ENCODE assay signal across 25 mouse cellular contexts in the genomic region with DNA sequence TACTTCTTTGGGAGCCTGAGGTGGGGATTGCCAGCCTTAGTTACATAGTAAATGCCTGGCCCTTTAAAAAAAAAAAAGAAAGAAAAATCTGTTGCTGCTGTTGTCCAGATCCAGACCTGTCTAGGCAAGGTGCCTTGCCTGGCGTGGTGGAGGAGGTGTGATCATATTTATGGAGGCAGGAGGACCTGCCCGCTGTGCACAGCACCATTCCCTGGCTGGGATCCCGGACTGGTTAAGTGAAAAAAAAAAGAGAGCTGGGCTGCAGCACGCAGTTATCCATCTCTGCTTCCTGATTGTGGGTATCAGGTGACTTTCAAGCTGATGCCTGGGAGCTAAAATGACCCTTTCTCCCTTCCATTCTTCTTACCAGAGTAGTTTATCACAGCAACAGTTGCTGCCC. TPM values are rescaled to one million over a fixed set of nuclear protein-coding genes. Genes with fewer than 3 reads are reported as not detected.
DNase-seq lines count a peak whose midpoint lies in the region; ATAC-seq and TF ChIP-seq lines count a peak whose summit lies in the region.
"Had no signal": no experiment of that assay in that cellular context is flagged by ENCODE, and none has a peak within 500 bp of the region (broad histone marks: within the 10 kb centered on the region; RNA-seq: fewer than 3 reads in every experiment).

No protein-coding gene starts in this region.

- DNase-seq in embryonic facial prominence, embryonic 14.5 days (ENCODE audit: low spot score) = peak; percentile 33
- DNase-seq in embryonic facial prominence, embryonic 10.5 days (ENCODE audit: low spot score) = no peak
- peak; percentile 60 for DNase-seq in MN1 (ENCODE audit: low spot score)
- peak; percentile 81 for DNase-seq in cerebellum, adult 9-10 months
- DNase-seq in heart, adult 2 months = no peak
- no peak for DNase-seq in layer of hippocampus, postnatal 10 days (ENCODE audit: low spot score in 2 of 2)
- DNase-seq in hindbrain, embryonic 14.5 days (ENCODE audit: low spot score) = no peak
- DNase-seq: adrenal gland, adult 8-10 months; gastrocnemius, postnatal 14 days; heart, postnatal 10 days; kidney, adult 11 months; lung, adult 18-20 months; right cerebral cortex, postnatal 14 days had no signal

- H3K9me3 ChIP-seq in embryonic facial prominence, embryonic 14.5 days (ENCODE audit: control insufficient read depth, low read length) = no peaks in the 10 kb centered on the region
- H3K9me3 ChIP-seq in embryonic facial prominence, embryonic 10.5 days = no peaks in the 10 kb centered on the region
- H3K9me3 ChIP-seq in liver, embryonic 12.5 days (replicated peaks) = no peaks in the 10 kb centered on the region
- H3K9me3 ChIP-seq in hindbrain, embryonic 14.5 days (ENCODE audit: control insufficient read depth, low read length) = no peaks in the 10 kb centered on the region
- H3K9me3 ChIP-seq: forebrain, embryonic 12.5 days; neural tube, embryonic 12.5 days had no signal

- no peak for TF ChIP-seq EP300 in heart, adult 2 months (IDR thresholded peaks at IDR 0.05; ENCODE audit: insufficient read depth, low read depth, low read length)

- 41% methylated on average over 4 of the region's 4 CpGs for WGBS in embryonic facial prominence, embryonic 14.5 days
- WGBS in embryonic facial prominence, embryonic 10.5 days = 91% methylated on average over 4 of the region's 4 CpGs
- WGBS in liver, embryonic 12.5 days (ENCODE audit: insufficient replicate concordance) = 71% methylated on average over 4 of the region's 4 CpGs
- 29% methylated on average over 4 of the region's 4 CpGs for WGBS in heart, adult 2 months
- WGBS in hindbrain, embryonic 14.5 days = 82% methylated on average over 4 of the region's 4 CpGs

- no peaks in the 10 kb centered on the region for H3K79me2 ChIP-seq in heart, adult 2 months (replicated peaks; ENCODE audit: control insufficient read depth, insufficient read depth, low read length)

- H3K27ac ChIP-seq in embryonic facial prominence, embryonic 14.5 days (replicated peaks; ENCODE audit: low read depth, low read length) = no peak overlapping the region
- H3K27ac ChIP-seq in embryonic facial prominence, embryonic 10.5 days (replicated peaks) = no peak overlapping the region
- peak overlapping the region; percentile 97; the same call in 1 of the 2 replicates for H3K27ac ChIP-seq in liver, embryonic 12.5 days
- H3K27ac ChIP-seq in heart, adult 2 months = no peak overlapping the region
- H3K27ac ChIP-seq in hindbrain, embryonic 14.5 days = no peak overlapping the region
- H3K27ac ChIP-seq: forebrain, embryonic 12.5 days; hindbrain, postnatal 0 days; neural tube, embryonic 12.5 days had no signal

- no peak overlapping the region for H3K4me3 ChIP-seq in embryonic facial prominence, embryonic 14.5 days (ENCODE audit: low read depth, low read length)
- no peak overlapping the region for H3K4me3 ChIP-seq in embryonic facial prominence, embryonic 10.5 days
- no peak overlapping the region for H3K4me3 ChIP-seq in liver, embryonic 12.5 days
- H3K4me3 ChIP-seq in heart, adult 2 months = no peak overlapping the region
- H3K4me3 ChIP-seq in hindbrain, embryonic 14.5 days (replicated peaks; ENCODE audit: low read length) = no peak overlapping the region
- H3K4me3 ChIP-seq: forebrain, embryonic 12.5 days; neural tube, embryonic 12.5 days had no signal

- TF ChIP-seq CTCF in heart, adult 2 months (IDR thresholded peaks at IDR 0.05) = no peak

- intact Hi-C loops in heart, adult 2 months (cut with DNase I) = no loop called here

- no peaks in the 10 kb centered on the region for H3K27me3 ChIP-seq in embryonic facial prominence, embryonic 14.5 days (replicated peaks; ENCODE audit: control insufficient read depth, insufficient read depth, low read length)
- no peaks in the 10 kb centered on the region for H3K27me3 ChIP-seq in embryonic facial prominence, embryonic 10.5 days (replicated peaks; ENCODE audit: low read depth, poor library complexity, severe bottlenecking)
- H3K27me3 ChIP-seq in liver, embryonic 12.5 days (replicated peaks) = no peaks in the 10 kb centered on the region
- H3K27me3 ChIP-seq in heart, adult 2 months (ENCODE audit: control insufficient read depth, insufficient read depth, low read length) = no peaks in the 10 kb centered on the region
- no peaks in the 10 kb centered on the region for H3K27me3 ChIP-seq in hindbrain, embryonic 14.5 days (ENCODE audit: control insufficient read depth, insufficient read depth, low read length)
- H3K27me3 ChIP-seq: CH12.LX; forebrain, embryonic 12.5 days; neural tube, embryonic 12.5 days had no signal

- H3K36me3 ChIP-seq in embryonic facial prominence, embryonic 14.5 days (ENCODE audit: control insufficient read depth, insufficient read depth, low read length) = peaks cover 33% of the 10 kb centered on the region
- H3K36me3 ChIP-seq in embryonic facial prominence, embryonic 10.5 days (replicated peaks) = peaks cover 55% of the 10 kb centered on the region
- peaks cover 62% of the 10 kb centered on the region for H3K36me3 ChIP-seq in liver, embryonic 12.5 days
- H3K36me3 ChIP-seq in heart, adult 2 months (ENCODE audit: control insufficient read depth, insufficient read depth, low read length) = no peaks in the 10 kb centered on the region
- peaks cover 46% of the 10 kb centered on the region for H3K36me3 ChIP-seq in hindbrain, embryonic 14.5 days (replicated peaks; ENCODE audit: control insufficient read depth, insufficient read depth)

- no peak overlapping the region for H3K4me2 ChIP-seq in embryonic facial prominence, embryonic 14.5 days (ENCODE audit: low read depth, low read length)
- H3K4me2 ChIP-seq in liver, embryonic 12.5 days = no peak overlapping the region; the same call in 1 of the 2 replicates
- H3K4me2 ChIP-seq in hindbrain, embryonic 14.5 days (replicated peaks) = no peak overlapping the region
- H3K4me2 ChIP-seq: forebrain, embryonic 12.5 days; midbrain, embryonic 11.5 days; neural tube, embryonic 12.5 days had no signal

- 0 out of 2 replicates have a peak, but pooled peaks have one; percentile 19 for ATAC-seq in embryonic facial prominence, embryonic 14.5 days (ENCODE audit: low read depth)
- no peak for ATAC-seq in liver, embryonic 12.5 days
- no peak for ATAC-seq in hindbrain, embryonic 14.5 days (ENCODE audit: low FRiP score)
- ATAC-seq: hindbrain, postnatal 0 days had no signal

- no peak for TF ChIP-seq POLR2A in heart, adult 2 months (IDR thresholded peaks at IDR 0.05; ENCODE audit: insufficient read depth, low read depth, low read length)

- H3K9ac ChIP-seq in embryonic facial prominence, embryonic 14.5 days (ENCODE audit: low read depth, low read length) = no peak overlapping the region
- peak overlapping the region; percentile 76 for H3K9ac ChIP-seq in liver, embryonic 12.5 days
- H3K9ac ChIP-seq in heart, adult 2 months (ENCODE audit: low read depth, low read length) = no peak overlapping the region
- H3K9ac ChIP-seq in hindbrain, embryonic 14.5 days = no peak overlapping the region
- H3K9ac ChIP-seq: forebrain, embryonic 12.5 days; neural tube, embryonic 12.5 days had no signal

- H3K4me1 ChIP-seq in embryonic facial prominence, embryonic 14.5 days (ENCODE audit: control insufficient read depth, insufficient read depth, low read length) = no peaks in the 10 kb centered on the region
- H3K4me1 ChIP-seq in embryonic facial prominence, embryonic 10.5 days = no peaks in the 10 kb centered on the region
- peaks cover 71% of the 10 kb centered on the region for H3K4me1 ChIP-seq in liver, embryonic 12.5 days
- H3K4me1 ChIP-seq in heart, adult 2 months (ENCODE audit: control insufficient read depth, insufficient read depth, low read length) = no peaks in the 10 kb centered on the region
- no peaks in the 10 kb centered on the region for H3K4me1 ChIP-seq in hindbrain, embryonic 14.5 days (replicated peaks; ENCODE audit: control insufficient read depth, insufficient read depth, low read length)
- H3K4me1 ChIP-seq: forebrain, embryonic 12.5 days; neural tube, embryonic 12.5 days had no signal

RNA-seq across cellular contexts. Expression of a gene that starts 4.5 kb away (rescaled TPM):
- polyA plus RNA-seq in embryonic facial prominence, embryonic 14.5 days (2014; fragmentation: Nextera tagmentation; extraction: Ambion mirVana) = not detected in 2 replicates
- polyA plus RNA-seq in embryonic facial prominence, embryonic 10.5 days (2016; fragmentation: Nextera tagmentation; extraction: Ambion mirVana) = not detected in 2 replicates
- not detected in 2 replicates for polyA plus RNA-seq in liver, embryonic 12.5 days (2016; fragmentation: Nextera tagmentation; extraction: Ambion mirVana)
- not detected for total RNA-seq in heart, adult 2 months (2021)
- polyA plus RNA-seq in heart, adult 2 months (2012; rRNA removed) = 0.39 TPM in 1 of 2 replicates, not detected in the other
- not detected for total RNA-seq in layer of hippocampus, postnatal 10 days (2021)
- polyA plus RNA-seq in hindbrain, embryonic 14.5 days (2014; fragmentation: Nextera tagmentation; extraction: Ambion mirVana) = 0.35 TPM in 1 of 2 replicates, not detected in the other
- total RNA-seq: adrenal gland, adult 8-10 months; CH12.LX; gastrocnemius, postnatal 14 days; heart, postnatal 10 days; hindbrain, postnatal 0 days; layer of hippocampus, postnatal 25 days; left cerebral cortex, postnatal 14 days; monocyte, adult 5-6 weeks had no signal
- polyA plus RNA-seq: brain, embryonic 14.5 days; forebrain, embryonic 12.5 days; frontal cortex, adult 2 months; hindbrain, postnatal 0 days; midbrain, embryonic 11.5 days; neural tube, embryonic 12.5 days; stomach, embryonic 16.5 days had no signal

RNA-seq across cellular contexts. Expression of a gene that starts 13.1 kb away (rescaled TPM):
- 29.2 and 32.1 TPM in 2 replicates for polyA plus RNA-seq in embryonic facial prominence, embryonic 14.5 days (2014; fragmentation: Nextera tagmentation; extraction: Ambion mirVana)
- polyA plus RNA-seq in embryonic facial prominence, embryonic 10.5 days (2016; fragmentation: Nextera tagmentation; extraction: Ambion mirVana) = 168 and 176 TPM in 2 replicates
- polyA plus RNA-seq in liver, embryonic 12.5 days (2016; fragmentation: Nextera tagmentation; extraction: Ambion mirVana) = 55.7 and 56.5 TPM in 2 replicates
- 10 to 100 TPM; 15.2 to 18.3 TPM for total RNA-seq in heart, adult 2 months (2021)
- polyA plus RNA-seq in heart, adult 2 months (2012; rRNA removed) = 27.1 and 30.5 TPM in 2 replicates
- total RNA-seq in layer of hippocampus, postnatal 10 days (2021) = 10 to 100 TPM; 21.8 to 22.1 TPM
- polyA plus RNA-seq in hindbrain, embryonic 14.5 days (2014; fragmentation: Nextera tagmentation; extraction: Ambion mirVana) = 57.0 and 58.8 TPM in 2 replicates

RNA-seq across cellular contexts. Expression of a gene that starts 47.6 kb away (rescaled TPM):
- polyA plus RNA-seq in embryonic facial prominence, embryonic 14.5 days (2014; fragmentation: Nextera tagmentation; extraction: Ambion mirVana) = 11.4 and 14.1 TPM in 2 replicates
- polyA plus RNA-seq in embryonic facial prominence, embryonic 10.5 days (2016; fragmentation: Nextera tagmentation; extraction: Ambion mirVana) = 23.5 and 25.4 TPM in 2 replicates
- 12.9 and 14.2 TPM in 2 replicates for polyA plus RNA-seq in liver, embryonic 12.5 days (2016; fragmentation: Nextera tagmentation; extraction: Ambion mirVana)
- 10 to 100 TPM; 17.2 to 19.1 TPM for total RNA-seq in heart, adult 2 months (2021)
- polyA plus RNA-seq in heart, adult 2 months (2012; rRNA removed) = 13.7 and 20.0 TPM in 2 replicates
- total RNA-seq in layer of hippocampus, postnatal 10 days (2021) = 10 to 100 TPM; 10.9 to 11.1 TPM
- polyA plus RNA-seq in hindbrain, embryonic 14.5 days (2014; fragmentation: Nextera tagmentation; extraction: Ambion mirVana) = 15.1 and 15.3 TPM in 2 replicates

RNA-seq across cellular contexts. Expression of a gene that starts 47.6 kb away (rescaled TPM):
- polyA plus RNA-seq in embryonic facial prominence, embryonic 14.5 days (2014; fragmentation: Nextera tagmentation; extraction: Ambion mirVana) = 42.4 and 47.5 TPM in 2 replicates
- 54.1 and 58.7 TPM in 2 replicates for polyA plus RNA-seq in embryonic facial prominence, embryonic 10.5 days (2016; fragmentation: Nextera tagmentation; extraction: Ambion mirVana)
- 41.6 and 42.4 TPM in 2 replicates for polyA plus RNA-seq in liver, embryonic 12.5 days (2016; fragmentation: Nextera tagmentation; extraction: Ambion mirVana)
- total RNA-seq in heart, adult 2 months (2021) = 10 to 100 TPM; 28.8 to 29.1 TPM
- polyA plus RNA-seq in heart, adult 2 months (2012; rRNA removed) = 38.8 and 50.2 TPM in 2 replicates
- 10 to 100 TPM; 32.3 to 32.5 TPM for total RNA-seq in layer of hippocampus, postnatal 10 days (2021)
- polyA plus RNA-seq in hindbrain, embryonic 14.5 days (2014; fragmentation: Nextera tagmentation; extraction: Ambion mirVana) = 31.7 and 37.0 TPM in 2 replicates

Comparison
In these comparisons a context has a peak if more than half of its experiments do, and no peak if none do; other contexts are left out.
1. DNase-seq: peak in embryonic facial prominence, embryonic 14.5 days (single experiment), MN1 (single experiment) and cerebellum, adult 9-10 months (single experiment); none in embryonic facial prominence, embryonic 10.5 days (single experiment), heart, adult 2 months (0 of 2), layer of hippocampus, postnatal 10 days (0 of 2) and hindbrain, embryonic 14.5 days (single experiment).